Comparison of ENCODE assay signal across 18 mouse cellular contexts in the genomic region with DNA sequence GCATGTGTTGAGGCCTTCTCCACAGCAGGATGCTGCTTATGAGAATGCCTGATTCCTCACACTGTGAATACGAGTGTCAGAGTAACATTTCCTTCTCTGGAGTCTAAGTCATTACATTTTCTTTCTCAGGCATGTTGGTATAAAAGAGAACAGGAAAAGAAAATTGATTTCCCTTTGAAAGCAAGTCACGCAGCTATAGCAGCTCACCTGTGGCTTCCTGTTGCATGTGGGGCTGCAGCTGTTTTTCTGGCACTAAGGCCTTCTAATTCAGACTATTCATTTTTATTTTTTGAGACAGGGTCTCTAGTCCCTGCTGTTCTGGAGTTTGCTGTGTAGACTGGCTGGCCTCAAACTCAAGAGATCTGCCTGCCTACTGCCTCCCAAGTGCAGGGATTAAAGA.
DNase-seq lines count a peak whose midpoint lies in the region; ATAC-seq and TF ChIP-seq lines count a peak whose summit lies in the region.
"Had no signal": no experiment of that assay in that cellular context is flagged by ENCODE, and none has a peak within 500 bp of the region (broad histone marks: within the 10 kb centered on the region; RNA-seq: fewer than 3 reads in every experiment).

No protein-coding gene starts in this region.

- no peak overlapping the region for H3K4me2 ChIP-seq in forebrain, embryonic 15.5 days (replicated peaks)
- no peak overlapping the region for H3K4me2 ChIP-seq in forebrain, embryonic 14.5 days (ENCODE audit: low read length)
- no peak overlapping the region for H3K4me2 ChIP-seq in midbrain, embryonic 12.5 days (replicated peaks)
- no peak overlapping the region for H3K4me2 ChIP-seq in midbrain, embryonic 15.5 days
- H3K4me2 ChIP-seq in limb, embryonic 12.5 days: no peak overlapping the region
- H3K4me2 ChIP-seq: forebrain, embryonic 13.5 days; liver, embryonic 12.5 days; lung, embryonic 15.5 days had no signal

- WGBS in forebrain, embryonic 15.5 days: 44% methylated on average over 2 of the region's 2 CpGs
- WGBS in forebrain, embryonic 14.5 days: 57% methylated on average over 2 of the region's 2 CpGs
- 37% methylated on average over 2 of the region's 2 CpGs for WGBS in midbrain, embryonic 12.5 days
- WGBS in midbrain, embryonic 15.5 days: 33% methylated on average over 2 of the region's 2 CpGs
- 37% methylated on average over 2 of the region's 2 CpGs for WGBS in limb, embryonic 12.5 days
- 49% methylated on average over 2 of the region's 2 CpGs for WGBS in cerebellum, adult 2 months

- no peak for TF ChIP-seq POLR2A in cerebellum, adult 2 months (IDR thresholded peaks at IDR 0.05; ENCODE audit: borderline replicate concordance, insufficient read depth, low read length)

- no peak for TF ChIP-seq CTCF in cerebellum, adult 2 months (IDR thresholded peaks at IDR 0.05; ENCODE audit: borderline replicate concordance, insufficient read depth, low read depth, low read length)

- no peak for ATAC-seq in forebrain, embryonic 15.5 days (replicated peaks)
- no peak for ATAC-seq in forebrain, embryonic 14.5 days
- ATAC-seq in midbrain, embryonic 12.5 days (ENCODE audit: low FRiP score, low read depth): no peak
- ATAC-seq in midbrain, embryonic 15.5 days (replicated peaks): no peak
- ATAC-seq in limb, embryonic 12.5 days (ENCODE audit: insufficient number of reproducible peaks, insufficient read depth, low FRiP score, low TSS enrichment, low read depth): no peak
- ATAC-seq: forebrain, embryonic 13.5 days; intestine, postnatal 0 days; liver, embryonic 12.5 days had no signal

- H3K36me3 ChIP-seq in forebrain, embryonic 15.5 days: no peaks in the 10 kb centered on the region
- no peaks in the 10 kb centered on the region for H3K36me3 ChIP-seq in forebrain, embryonic 14.5 days (ENCODE audit: control insufficient read depth, insufficient read depth, low read length)
- H3K36me3 ChIP-seq in midbrain, embryonic 12.5 days: no peaks in the 10 kb centered on the region
- H3K36me3 ChIP-seq in midbrain, embryonic 15.5 days (replicated peaks): no peaks in the 10 kb centered on the region
- H3K36me3 ChIP-seq in limb, embryonic 12.5 days: no peaks in the 10 kb centered on the region
- H3K36me3 ChIP-seq: liver, embryonic 12.5 days; lung, embryonic 15.5 days had no signal

- H3K27me3 ChIP-seq in forebrain, embryonic 15.5 days: no peaks in the 10 kb centered on the region
- H3K27me3 ChIP-seq in forebrain, embryonic 14.5 days (replicated peaks; ENCODE audit: control insufficient read depth, insufficient read depth, low read length): no peaks in the 10 kb centered on the region
- H3K27me3 ChIP-seq in midbrain, embryonic 12.5 days: no peaks in the 10 kb centered on the region
- H3K27me3 ChIP-seq in midbrain, embryonic 15.5 days (replicated peaks): no peaks in the 10 kb centered on the region
- no peaks in the 10 kb centered on the region for H3K27me3 ChIP-seq in limb, embryonic 12.5 days
- H3K27me3 ChIP-seq in cerebellum, adult 2 months (ENCODE audit: control insufficient read depth, insufficient read depth, low read length): no peaks in the 10 kb centered on the region
- H3K27me3 ChIP-seq: forebrain, embryonic 13.5 days; liver, embryonic 12.5 days; lung, embryonic 15.5 days had no signal

- H3K9me3 ChIP-seq in forebrain, embryonic 15.5 days: no peaks in the 10 kb centered on the region
- no peaks in the 10 kb centered on the region for H3K9me3 ChIP-seq in forebrain, embryonic 14.5 days (replicated peaks; ENCODE audit: control insufficient read depth, low read length)
- no peaks in the 10 kb centered on the region for H3K9me3 ChIP-seq in midbrain, embryonic 12.5 days
- no peaks in the 10 kb centered on the region for H3K9me3 ChIP-seq in midbrain, embryonic 15.5 days
- H3K9me3 ChIP-seq in limb, embryonic 12.5 days: no peaks in the 10 kb centered on the region
- H3K9me3 ChIP-seq: forebrain, embryonic 13.5 days; liver, embryonic 12.5 days; lung, embryonic 15.5 days had no signal

- H3K27ac ChIP-seq in forebrain, embryonic 15.5 days (replicated peaks): peak overlapping the region; percentile 12; the same call in 1 of the 2 replicates
- H3K27ac ChIP-seq in forebrain, embryonic 14.5 days (ENCODE audit: low read depth, low read length): no peak overlapping the region
- H3K27ac ChIP-seq in midbrain, embryonic 12.5 days (replicated peaks): peak overlapping the region; percentile 35; the same call in 1 of the 2 replicates
- H3K27ac ChIP-seq in midbrain, embryonic 15.5 days: no peak overlapping the region; the same call in 1 of the 2 replicates
- peak overlapping the region; percentile 50; the same call in 1 of the 2 replicates for H3K27ac ChIP-seq in limb, embryonic 12.5 days
- H3K27ac ChIP-seq in cerebellum, adult 2 months (ENCODE audit: insufficient read depth, low read length): no peak overlapping the region
- H3K27ac ChIP-seq: forebrain, embryonic 13.5 days; gastrocnemius, adult 2 months; heart, adult 2 months; liver, embryonic 12.5 days; lung, embryonic 15.5 days had no signal

- no peak overlapping the region for H3K9ac ChIP-seq in forebrain, embryonic 15.5 days (replicated peaks)
- H3K9ac ChIP-seq in forebrain, embryonic 14.5 days (ENCODE audit: low read length): no peak overlapping the region
- no peak overlapping the region for H3K9ac ChIP-seq in midbrain, embryonic 12.5 days (replicated peaks)
- H3K9ac ChIP-seq in midbrain, embryonic 15.5 days: no peak overlapping the region
- H3K9ac ChIP-seq in limb, embryonic 12.5 days (replicated peaks): no peak overlapping the region
- H3K9ac ChIP-seq: forebrain, embryonic 13.5 days; liver, embryonic 12.5 days; lung, embryonic 15.5 days had no signal

- peaks cover 76% of the 10 kb centered on the region for H3K4me1 ChIP-seq in forebrain, embryonic 15.5 days
- peaks cover 53% of the 10 kb centered on the region for H3K4me1 ChIP-seq in forebrain, embryonic 14.5 days (ENCODE audit: control insufficient read depth, insufficient read depth, low read length)
- H3K4me1 ChIP-seq in midbrain, embryonic 12.5 days: peaks cover 79% of the 10 kb centered on the region
- H3K4me1 ChIP-seq in midbrain, embryonic 15.5 days: peaks cover 83% of the 10 kb centered on the region
- peaks cover 94% of the 10 kb centered on the region for H3K4me1 ChIP-seq in limb, embryonic 12.5 days (replicated peaks)
- peaks cover 39% of the 10 kb centered on the region for H3K4me1 ChIP-seq in cerebellum, adult 2 months (ENCODE audit: control insufficient read depth, insufficient read depth, low read length)

- no peak overlapping the region for H3K4me3 ChIP-seq in forebrain, embryonic 15.5 days
- H3K4me3 ChIP-seq in forebrain, embryonic 14.5 days (ENCODE audit: low read depth, low read length): no peak overlapping the region
- no peak overlapping the region for H3K4me3 ChIP-seq in midbrain, embryonic 12.5 days
- no peak overlapping the region for H3K4me3 ChIP-seq in midbrain, embryonic 15.5 days
- H3K4me3 ChIP-seq in limb, embryonic 12.5 days (replicated peaks): no peak overlapping the region
- H3K4me3 ChIP-seq in cerebellum, adult 2 months (replicated peaks; ENCODE audit: insufficient read depth, low read depth, low read length): no peak overlapping the region
- H3K4me3 ChIP-seq: forebrain, embryonic 13.5 days; gastrocnemius, adult 2 months; heart, adult 2 months; liver, embryonic 12.5 days; lung, embryonic 15.5 days had no signal

- no peak for DNase-seq in forebrain, embryonic 14.5 days (ENCODE audit: low spot score)
- peak; percentile 49 for DNase-seq in thymus, postnatal 4 days
- no peak for DNase-seq in cerebellum, adult 2 months
- no peak for DNase-seq in B cell, adult 2 months
- DNase-seq: adrenal gland, adult 2 months; cerebellum, adult 11-12 months; gastrocnemius, adult 2 months; heart, adult 2 months; heart, postnatal 10 days; kidney, postnatal 4 days had no signal

Comparison
In these comparisons a context has a peak if more than half of its experiments do, and no peak if none do; other contexts are left out.
1. H3K27ac ChIP-seq: peak in forebrain, embryonic 15.5 days (single experiment), midbrain, embryonic 12.5 days (single experiment) and limb, embryonic 12.5 days (single experiment); none in forebrain, embryonic 14.5 days (single experiment), midbrain, embryonic 15.5 days (single experiment) and cerebellum, adult 2 months (single experiment).